Mouse (Mus musculus): Measurements from ENCODE around the gene Rd3. TPM values are rescaled to one million over a fixed set of nuclear protein-coding genes. Genes with fewer than 3 reads are reported as not detected.

The Rd3 gene
- polyA plus RNA-seq (2015; fragmentation: Nextera tagmentation; extraction: Ambion mirVana): 12.4 and 16.1 TPM in 2 replicates

- ATAC-seq (ENCODE audit: low read depth): peak; percentile 55
- Histone ChIP-seq H3K27me3 (no peaks in the 10 kb centered on the region), H3K4me1 (replicated peaks) (peaks cover 45% of the 10 kb centered on the region), H3K4me2 (peak within 1 kb of the TSS; percentile 21; the same call in 1 of the 2 replicates), H3K4me3 (peak within 1 kb of the TSS; percentile 11; the same call in 1 of the 2 replicates), H3K36me3 (no peaks in the 10 kb centered on the region), H3K9ac (peak within 1 kb of the TSS; percentile 38; the same call in 1 of the 2 replicates), H3K9me3 (no peaks in the 10 kb centered on the region), H3K27ac (replicated peaks) (peak within 1 kb of the TSS; percentile 79)
- WGBS: 42% methylated on average over 5 of the region's 5 CpGs
Measured at GRCm38 (mm10) chr1:191977187-191977586, at the start of gene Rd3. Gene Rd3, plus strand, starts transcription at chr1:191977370.

GRCm38 (mm10) chr1:191928345-191928744 is 48.8 kb upstream of the Rd3 start:
- 80% methylated on average over 7 of the region's 7 CpGs for WGBS
- no peaks in the 10 kb centered on the region for H3K36me3 ChIP-seq
- H3K9ac ChIP-seq: no peak overlapping the region
- H3K27ac ChIP-seq (replicated peaks): no peak overlapping the region
- no peaks in the 10 kb centered on the region for H3K9me3 ChIP-seq
- H3K27me3 ChIP-seq: peaks cover 9% of the 10 kb centered on the region; the same call in 1 of the 2 replicates
- ATAC-seq (ENCODE audit: low read depth): no peak
- H3K4me1 ChIP-seq (replicated peaks): no peaks in the 10 kb centered on the region
- no peak overlapping the region for H3K4me3 ChIP-seq
- H3K4me2 ChIP-seq: no peak overlapping the region

GRCm38 (mm10) chr1:191929065-191929464 is 48.1 kb upstream of the Rd3 start:
- H3K27me3 ChIP-seq: peaks cover 9% of the 10 kb centered on the region; the same call in 1 of the 2 replicates
- no peak overlapping the region for H3K4me2 ChIP-seq
- no peak overlapping the region for H3K4me3 ChIP-seq
- H3K9ac ChIP-seq: no peak overlapping the region
- no peak overlapping the region for H3K27ac ChIP-seq (replicated peaks)
- no peaks in the 10 kb centered on the region for H3K36me3 ChIP-seq
- no peak for ATAC-seq (ENCODE audit: low read depth)
- WGBS: 78% methylated on average over 8 of the region's 8 CpGs
- no peaks in the 10 kb centered on the region for H3K9me3 ChIP-seq
- H3K4me1 ChIP-seq (replicated peaks): no peaks in the 10 kb centered on the region

- Histone ChIP-seq H3K27ac (replicated peaks) (no peak overlapping the region), H3K4me1 (replicated peaks) (no peaks in the 10 kb centered on the region), H3K9ac (no peak overlapping the region), H3K4me2 (no peak overlapping the region), H3K4me3 (no peak overlapping the region), H3K9me3 (no peaks in the 10 kb centered on the region), H3K36me3 (no peaks in the 10 kb centered on the region), H3K27me3 (peaks cover 9% of the 10 kb centered on the region; the same call in 1 of the 2 replicates)
- 70% methylated on average over 12 of the region's 12 CpGs for WGBS
- no peak for ATAC-seq (ENCODE audit: low read depth)
Measured at GRCm38 (mm10) chr1:191929897-191930524, 47.2 kb upstream of the Rd3 start.

GRCm38 (mm10) chr1:191930525-191931105 is 46.6 kb upstream of the Rd3 start:
- Histone ChIP-seq H3K27me3 (peaks cover 9% of the 10 kb centered on the region; the same call in 1 of the 2 replicates), H3K36me3 (no peaks in the 10 kb centered on the region), H3K9me3 (no peaks in the 10 kb centered on the region), H3K27ac (replicated peaks) (no peak overlapping the region), H3K4me3 (no peak overlapping the region), H3K9ac (no peak overlapping the region), H3K4me2 (no peak overlapping the region), H3K4me1 (replicated peaks) (no peaks in the 10 kb centered on the region)
- WGBS: 62% methylated on average over 3 of the region's 3 CpGs
- no peak for ATAC-seq (ENCODE audit: low read depth)

- no peak overlapping the region for H3K9ac ChIP-seq
- peak overlapping the region; percentile 40; the same call in 1 of the 2 replicates for H3K27ac ChIP-seq (replicated peaks)
- no peak overlapping the region for H3K4me2 ChIP-seq
- H3K27me3 ChIP-seq: peaks cover 9% of the 10 kb centered on the region; the same call in 1 of the 2 replicates
- H3K36me3 ChIP-seq: no peaks in the 10 kb centered on the region
- no peaks in the 10 kb centered on the region for H3K9me3 ChIP-seq
- ATAC-seq (ENCODE audit: low read depth): no peak
- 69% methylated on average over 8 of the region's 8 CpGs for whole genome bisulfite sequencing
- no peaks in the 10 kb centered on the region for H3K4me1 ChIP-seq (replicated peaks)
- H3K4me3 ChIP-seq: no peak overlapping the region
Measured at GRCm38 (mm10) chr1:191932286-191932985, 44.7 kb upstream of the Rd3 start.

GRCm38 (mm10) chr1:191932986-191933632 is 44.1 kb upstream of the Rd3 start:
- H3K4me2 ChIP-seq: no peak overlapping the region
- 82% methylated on average over 4 of the region's 4 CpGs for WGBS
- H3K9ac ChIP-seq: no peak overlapping the region
- H3K4me1 ChIP-seq (replicated peaks): no peaks in the 10 kb centered on the region
- no peak overlapping the region for H3K4me3 ChIP-seq
- H3K9me3 ChIP-seq: no peaks in the 10 kb centered on the region
- H3K36me3 ChIP-seq: no peaks in the 10 kb centered on the region
- peak overlapping the region; percentile 40; the same call in 1 of the 2 replicates for H3K27ac ChIP-seq (replicated peaks)
- H3K27me3 ChIP-seq: peaks cover 9% of the 10 kb centered on the region; the same call in 1 of the 2 replicates
- no peak for ATAC-seq (ENCODE audit: low read depth)

- H3K4me3 ChIP-seq: no peak overlapping the region
- H3K9me3 ChIP-seq: no peaks in the 10 kb centered on the region
- no peak overlapping the region for H3K9ac ChIP-seq
- H3K4me1 ChIP-seq (replicated peaks): no peaks in the 10 kb centered on the region
- no peak for ATAC-seq (ENCODE audit: low read depth)
- H3K27me3 ChIP-seq: no peaks in the 10 kb centered on the region
- no peak overlapping the region for H3K4me2 ChIP-seq
- 82% methylated on average over 6 of the region's 6 CpGs for WGBS
- H3K27ac ChIP-seq (replicated peaks): no peak overlapping the region
- no peaks in the 10 kb centered on the region for H3K36me3 ChIP-seq
Measured at GRCm38 (mm10) chr1:191943638-191944037, 33.5 kb upstream of the Rd3 start.

- no peak for ATAC-seq (ENCODE audit: low read depth)
- Histone ChIP-seq H3K4me2 (no peak overlapping the region), H3K9me3 (no peaks in the 10 kb centered on the region), H3K4me3 (no peak overlapping the region), H3K4me1 (replicated peaks) (no peaks in the 10 kb centered on the region), H3K36me3 (no peaks in the 10 kb centered on the region), H3K9ac (no peak overlapping the region), H3K27ac (replicated peaks) (no peak overlapping the region), H3K27me3 (no peaks in the 10 kb centered on the region)
- WGBS: 94% methylated on average over 8 of the region's 8 CpGs
Measured at GRCm38 (mm10) chr1:191945341-191945740, 31.8 kb upstream of the Rd3 start.

GRCm38 (mm10) chr1:191945756-191946155 is 31.4 kb upstream of the Rd3 start:
- H3K4me3 ChIP-seq: no peak overlapping the region
- H3K27me3 ChIP-seq: no peaks in the 10 kb centered on the region
- no peak for ATAC-seq (ENCODE audit: low read depth)
- H3K4me1 ChIP-seq (replicated peaks): no peaks in the 10 kb centered on the region
- 80% methylated on average over 5 of the region's 5 CpGs for WGBS
- H3K36me3 ChIP-seq: no peaks in the 10 kb centered on the region
- H3K27ac ChIP-seq (replicated peaks): no peak overlapping the region
- no peaks in the 10 kb centered on the region for H3K9me3 ChIP-seq
- H3K4me2 ChIP-seq: no peak overlapping the region
- no peak overlapping the region for H3K9ac ChIP-seq

GRCm38 (mm10) chr1:191946261-191946660 is 30.9 kb upstream of the Rd3 start:
- no peaks in the 10 kb centered on the region for H3K4me1 ChIP-seq (replicated peaks)
- H3K9me3 ChIP-seq: no peaks in the 10 kb centered on the region
- no peak overlapping the region for H3K4me2 ChIP-seq
- no peaks in the 10 kb centered on the region for H3K27me3 ChIP-seq
- ATAC-seq (ENCODE audit: low read depth): no peak
- no peak overlapping the region for H3K4me3 ChIP-seq
- no peak overlapping the region for H3K27ac ChIP-seq (replicated peaks)
- WGBS: 78% methylated on average over 7 of the region's 7 CpGs
- no peaks in the 10 kb centered on the region for H3K36me3 ChIP-seq
- H3K9ac ChIP-seq: no peak overlapping the region

GRCm38 (mm10) chr1:191946835-191947234 is 30.3 kb upstream of the Rd3 start:
- H3K9me3 ChIP-seq: no peaks in the 10 kb centered on the region
- no peak overlapping the region for H3K4me2 ChIP-seq
- H3K36me3 ChIP-seq: no peaks in the 10 kb centered on the region
- no peak for ATAC-seq (ENCODE audit: low read depth)
- H3K27me3 ChIP-seq: no peaks in the 10 kb centered on the region
- H3K4me3 ChIP-seq: no peak overlapping the region
- 83% methylated on average over 2 of the region's 2 CpGs for WGBS
- H3K27ac ChIP-seq (replicated peaks): no peak overlapping the region
- H3K9ac ChIP-seq: no peak overlapping the region
- H3K4me1 ChIP-seq (replicated peaks): no peaks in the 10 kb centered on the region
